Comparison of ENCODE assay signal across 8 mouse cellular contexts in the genomic region with DNA sequence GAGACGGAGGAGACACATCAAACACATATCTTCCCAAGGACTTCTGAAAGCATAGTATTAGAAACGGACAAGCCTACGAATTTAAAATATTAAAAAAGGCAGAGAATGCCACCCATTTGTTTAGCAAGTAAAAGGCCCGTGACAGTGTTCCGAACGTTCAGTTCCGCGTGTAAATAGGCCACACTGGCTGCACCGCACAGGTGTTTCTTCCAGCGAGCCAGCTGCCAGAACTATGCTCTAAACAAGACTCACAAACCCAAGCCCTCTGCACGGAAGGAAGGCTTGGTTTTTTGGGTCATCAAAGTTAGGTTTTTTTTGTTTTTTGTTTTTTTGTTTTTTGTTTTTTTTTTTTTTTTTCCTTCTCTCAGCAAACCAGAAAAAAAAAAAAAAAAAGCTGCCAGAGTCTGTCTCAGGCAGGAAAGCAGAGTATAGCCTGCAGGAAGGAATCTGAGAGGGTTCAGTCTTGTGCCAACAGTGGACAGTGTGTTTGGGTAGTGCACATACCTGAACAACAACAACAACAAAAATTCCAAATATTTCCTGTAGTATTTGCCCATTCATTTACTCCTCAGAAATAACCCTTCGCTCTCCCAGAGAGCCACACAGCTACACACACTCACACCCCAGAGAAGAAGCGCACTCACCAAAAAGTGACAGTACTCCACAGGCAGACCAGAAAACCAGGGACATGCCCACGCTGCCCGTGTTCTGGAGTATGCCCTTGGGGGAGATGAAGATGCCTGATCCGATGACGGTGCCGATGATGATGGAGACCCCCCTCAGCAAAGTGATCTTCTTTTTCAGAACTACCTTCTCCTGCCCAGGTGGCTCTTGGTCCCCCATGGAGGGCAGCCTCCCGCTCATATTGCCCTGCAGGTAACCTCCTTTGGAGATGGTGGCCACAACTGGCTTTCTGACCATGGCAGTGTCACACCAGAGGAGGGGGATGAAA. TPM values are rescaled to one million over a fixed set of nuclear protein-coding genes. Genes with fewer than 3 reads are reported as not detected.
DNase-seq lines count a peak whose midpoint lies in the region; ATAC-seq and TF ChIP-seq lines count a peak whose summit lies in the region.

No protein-coding gene starts in this region.

- no peak overlapping the region for H3K27ac ChIP-seq in heart, embryonic 12.5 days (ENCODE audit: poor library complexity, severe bottlenecking)
- peak overlapping the region; percentile 78 for H3K27ac ChIP-seq in forebrain, embryonic 10.5 days
- no peak overlapping the region for H3K27ac ChIP-seq in liver, embryonic 14.5 days
- H3K27ac ChIP-seq in thymus, adult 2 months (ENCODE audit: control insufficient read depth, insufficient read depth, low read length): peak overlapping the region; percentile 99

- H3K27me3 ChIP-seq in heart, embryonic 12.5 days (replicated peaks): no peaks in the 10 kb centered on the region
- no peaks in the 10 kb centered on the region for H3K27me3 ChIP-seq in forebrain, embryonic 10.5 days (ENCODE audit: poor library complexity, severe bottlenecking)
- no peaks in the 10 kb centered on the region for H3K27me3 ChIP-seq in liver, embryonic 14.5 days (ENCODE audit: control insufficient read depth, insufficient read depth, low read length)
- H3K27me3 ChIP-seq in thymus, adult 2 months (ENCODE audit: control insufficient read depth, insufficient read depth, low read length): no peaks in the 10 kb centered on the region

- H3K4me3 ChIP-seq in heart, embryonic 12.5 days: peak overlapping the region; percentile 32
- H3K4me3 ChIP-seq in forebrain, embryonic 10.5 days: peak overlapping the region; percentile 46
- no peak overlapping the region for H3K4me3 ChIP-seq in liver, embryonic 14.5 days (ENCODE audit: insufficient read depth in 1 of 2, low read depth in 2 of 2, low read length in 2 of 2)
- H3K4me3 ChIP-seq in thymus, adult 2 months (ENCODE audit: control insufficient read depth, insufficient read depth, low read length): peak overlapping the region; percentile 55

- H3K9me3 ChIP-seq in heart, embryonic 12.5 days (replicated peaks): no peaks in the 10 kb centered on the region
- H3K9me3 ChIP-seq in forebrain, embryonic 10.5 days: no peaks in the 10 kb centered on the region
- no peaks in the 10 kb centered on the region for H3K9me3 ChIP-seq in liver, embryonic 14.5 days (ENCODE audit: control insufficient read depth, low read length)

- no peak for TF ChIP-seq EP300 in liver, embryonic 14.5 days (IDR thresholded peaks at IDR 0.05; ENCODE audit: low read depth)

- peak; percentile 42; the same call in 1 of the 2 replicates for TF ChIP-seq POLR2A in thymus, adult 2 months (IDR thresholded peaks at IDR 0.05; ENCODE audit: control insufficient read depth, extremely low read depth, insufficient read depth, low read length, poor library complexity)

- H3K9ac ChIP-seq in heart, embryonic 12.5 days: no peak overlapping the region
- H3K9ac ChIP-seq in liver, embryonic 14.5 days (replicated peaks): no peak overlapping the region

- WGBS in heart, embryonic 12.5 days: 78% methylated on average over 19 of the region's 19 CpGs
- WGBS in forebrain, embryonic 10.5 days: 76% methylated on average over 19 of the region's 19 CpGs
- 65% methylated on average over 19 of the region's 19 CpGs for WGBS in liver, embryonic 14.5 days (ENCODE audit: insufficient replicate concordance)
- WGBS in thymus, adult 2 months: 57% methylated on average over 19 of the region's 19 CpGs

- H3K4me1 ChIP-seq in heart, embryonic 12.5 days (replicated peaks): no peaks in the 10 kb centered on the region
- peaks cover 43% of the 10 kb centered on the region for H3K4me1 ChIP-seq in forebrain, embryonic 10.5 days
- H3K4me1 ChIP-seq in liver, embryonic 14.5 days (replicated peaks; ENCODE audit: control insufficient read depth in 2 of 2, insufficient read depth in 2 of 2, low read length in 1 of 2): no peaks in the 10 kb centered on the region
- peaks cover 6% of the 10 kb centered on the region for H3K4me1 ChIP-seq in thymus, adult 2 months (replicated peaks; ENCODE audit: control insufficient read depth, insufficient read depth, low read length)

- DNase-seq in heart, adult 18-20 months: no peak
- peak; percentile 53 for DNase-seq in 416B (ENCODE audit: low read depth)
- DNase-seq in forebrain, embryonic 10.5 days (ENCODE audit: extremely low spot score, low spot score): no peak
- no peak for DNase-seq in liver, embryonic 14.5 days (ENCODE audit: low read depth in 3 of 3, low spot score in 3 of 3)
- peak; percentile 79 for DNase-seq in thymus, adult 2 months
- no peak for DNase-seq in adrenal gland, postnatal 4 days (ENCODE audit: low spot score in 2 of 2)

- TF ChIP-seq CTCF in liver, embryonic 14.5 days (IDR thresholded peaks at IDR 0.05; ENCODE audit: low read depth): no peak
- TF ChIP-seq CTCF in thymus, adult 2 months (IDR thresholded peaks at IDR 0.05; ENCODE audit: borderline replicate concordance, control insufficient read depth, extremely low read depth, insufficient read depth, low read length, poor library complexity): no peak

- H3K36me3 ChIP-seq in heart, embryonic 12.5 days: no peaks in the 10 kb centered on the region
- no peaks in the 10 kb centered on the region for H3K36me3 ChIP-seq in forebrain, embryonic 10.5 days (replicated peaks)
- no peaks in the 10 kb centered on the region for H3K36me3 ChIP-seq in liver, embryonic 14.5 days (replicated peaks; ENCODE audit: control insufficient read depth, insufficient read depth, low read depth)
- H3K36me3 ChIP-seq in thymus, adult 2 months (ENCODE audit: control insufficient read depth, insufficient read depth, low read length): no peaks in the 10 kb centered on the region

- ATAC-seq in heart, embryonic 12.5 days (ENCODE audit: insufficient number of reproducible peaks, low FRiP score): no peak
- ATAC-seq in liver, embryonic 14.5 days (ENCODE audit: insufficient read depth): no peak
- ATAC-seq in erythroid progenitor cell, adult 5-6 weeks (replicated peaks; ENCODE audit: low FRiP score, poor library complexity, severe bottlenecking): no peak

- peak overlapping the region; percentile 67 for H3K4me2 ChIP-seq in heart, embryonic 12.5 days
- H3K4me2 ChIP-seq in liver, embryonic 14.5 days (ENCODE audit: low read depth): peak overlapping the region; percentile 53

RNA-seq across cellular contexts. Expression of gene Slc7a11, which starts 0.8 kb away (rescaled TPM):
- 0.19 TPM in 2 replicates for polyA plus RNA-seq in heart, embryonic 12.5 days (2016; fragmentation: Nextera tagmentation; extraction: Ambion mirVana)
- under 1 TPM in 1 of 2 experiments, not detected in 1; 0.26 TPM for total RNA-seq in heart, adult 18-20 months (2021)
- 1.1 and 1.3 TPM in 2 replicates for polyA plus RNA-seq in forebrain, embryonic 10.5 days (2016; fragmentation: Nextera tagmentation; extraction: Ambion mirVana)
- polyA plus RNA-seq in liver, embryonic 14.5 days (2012; rRNA removed): 0.02 and 0.15 TPM in 2 replicates
- 0.04 and 0.15 TPM in 2 replicates for polyA plus RNA-seq in liver, embryonic 14.5 days (2014; fragmentation: Nextera tagmentation; extraction: Ambion mirVana)
- 11.3 and 13.4 TPM in 2 replicates for polyA plus RNA-seq in thymus, adult 2 months (2012; rRNA removed)
- total RNA-seq in adrenal gland, postnatal 4 days (2021): under 1 TPM; 0.34 to 0.50 TPM
- total RNA-seq in erythroid progenitor cell, adult 5-6 weeks (2015; ENCODE audit: low replicate concordance): 1.7 TPM in 1 of 2 replicates, not detected in the other
- 0.38 and 1.2 TPM in 2 replicates for total RNA-seq in erythroid progenitor cell, adult 5-6 weeks (2017; ENCODE audit: low replicate concordance)

Comparison
In these comparisons a context has a peak if more than half of its experiments do, and no peak if none do; other contexts are left out.
1. H3K27ac ChIP-seq: peak in forebrain, embryonic 10.5 days (single experiment) and thymus, adult 2 months (single experiment); none in heart, embryonic 12.5 days (single experiment) and liver, embryonic 14.5 days (single experiment).
2. H3K4me3 ChIP-seq: peak in heart, embryonic 12.5 days (single experiment), forebrain, embryonic 10.5 days (single experiment) and thymus, adult 2 months (single experiment); none in liver, embryonic 14.5 days (0 of 2).
3. DNase-seq: peak in 416B (single experiment) and thymus, adult 2 months (single experiment); none in heart, adult 18-20 months (0 of 2), forebrain, embryonic 10.5 days (single experiment), liver, embryonic 14.5 days (0 of 3) and adrenal gland, postnatal 4 days (0 of 2).